Mouse (Mus musculus): ENCODE measurements around the gene Raver1. TPM values are rescaled to one million over a fixed set of nuclear protein-coding genes. Genes with fewer than 3 reads are reported as not detected.

Gene Raver1
- polyA plus RNA-seq, 1 experiment from 2014 or later = 68.7 TPM

DNA sequence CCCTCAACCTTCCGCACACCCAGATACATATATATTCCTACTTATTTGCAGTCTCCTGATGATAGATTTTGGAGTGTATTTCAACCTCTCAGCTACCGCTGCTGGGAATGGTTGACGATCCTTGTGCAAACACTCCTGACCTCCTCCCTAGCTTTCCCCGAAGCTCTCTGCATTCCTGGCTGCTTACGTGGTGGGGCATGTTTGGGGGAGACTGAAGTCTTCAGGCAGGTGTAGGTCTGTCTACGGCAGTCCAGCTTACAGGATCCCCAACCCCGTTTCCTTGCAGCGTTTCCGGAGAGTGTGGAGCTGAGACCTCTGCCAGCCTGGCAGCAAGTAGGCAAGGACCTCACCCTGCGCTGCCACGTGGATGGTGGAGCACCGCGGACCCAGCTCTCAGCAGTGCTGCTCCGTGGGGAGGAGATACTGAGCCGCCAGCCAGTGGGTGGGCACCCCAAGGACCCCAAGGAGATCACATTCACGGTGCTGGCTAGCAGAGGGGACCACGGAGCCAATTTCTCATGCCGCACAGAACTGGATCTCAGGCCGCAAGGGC is 66.5 kb downstream of the Raver1 start:
- H3K4me2 ChIP-seq (replicated peaks; ENCODE audit: low read depth, low read length) = peak overlapping the region; percentile 18; the same call in 1 of the 2 replicates
- H3K4me3 ChIP-seq (ENCODE audit: low read depth, low read length) = no peak overlapping the region
- H3K27ac ChIP-seq (ENCODE audit: low read length) = peak overlapping the region; percentile 10
- ATAC-seq (ENCODE audit: insufficient number of reproducible peaks, insufficient read depth, low FRiP score, low read depth) = peak; percentile 42
- peaks cover 11% of the 10 kb centered on the region; the same call in 1 of the 2 replicates for H3K4me1 ChIP-seq (ENCODE audit: control insufficient read depth, insufficient read depth, low read length)
- 48% methylated on average over 19 of the region's 19 CpGs for WGBS
- no peak overlapping the region for H3K9ac ChIP-seq (replicated peaks; ENCODE audit: low read depth, low read length)
- no peaks in the 10 kb centered on the region for H3K9me3 ChIP-seq (ENCODE audit: control insufficient read depth, low read depth, low read length)
- 0 out of 2 replicates have a peak, but pooled peaks cover 6% of the 10 kb centered on the region for H3K27me3 ChIP-seq (ENCODE audit: control insufficient read depth, insufficient read depth, low read length)
- no peaks in the 10 kb centered on the region for H3K36me3 ChIP-seq (ENCODE audit: control insufficient read depth, insufficient read depth, low read length)

MicroRNA genes within 50 kb of the gene (microRNA counts, 519-probe panel; counts per million panel counts)
- microRNA mmu-miR-1900 = 3,056 counts per million, percentile 55 among the panel's probes with 10 or more counts

Small RNA genes lying within 50 kb of the gene (microRNA-seq; reads per million reads assigned to microRNA genes)
- gene Mir1900 (not detected), gene Mir7082 (not detected)

Other genes with a start within 250 kb of the Raver1 start
- gene A230050P20Rik, start 223.4 kb downstream of the Raver1 start, polyA plus RNA-seq (2014; fragmentation: Nextera tagmentation; extraction: Ambion mirVana) = 11.9 and 12.6 TPM in 2 replicates
- 6.9 and 7.2 TPM in 2 replicates for gene Angptl6, start 212.3 kb downstream of the Raver1 start, polyA plus RNA-seq (2014; fragmentation: Nextera tagmentation; extraction: Ambion mirVana)
- gene Ppan, start 203.8 kb downstream of the Raver1 start, polyA plus RNA-seq (2014; fragmentation: Nextera tagmentation; extraction: Ambion mirVana) = 72.7 and 74.6 TPM in 2 replicates
- gene Eif3g, start 193.4 kb downstream of the Raver1 start, polyA plus RNA-seq (2014; fragmentation: Nextera tagmentation; extraction: Ambion mirVana) = 281 and 289 TPM in 2 replicates
- 64.7 and 69.6 TPM in 2 replicates for gene Dnmt1, start 132.1 kb downstream of the Raver1 start, polyA plus RNA-seq (2014; fragmentation: Nextera tagmentation; extraction: Ambion mirVana)
- 48.6 and 52.3 TPM in 2 replicates for gene S1pr2, start 115.2 kb downstream of the Raver1 start, polyA plus RNA-seq (2014; fragmentation: Nextera tagmentation; extraction: Ambion mirVana)
- 136 and 150 TPM in 2 replicates for gene Mrpl4, start 89.3 kb downstream of the Raver1 start, polyA plus RNA-seq (2014; fragmentation: Nextera tagmentation; extraction: Ambion mirVana)
- gene Icam1, start 76.0 kb downstream of the Raver1 start, polyA plus RNA-seq (2014; fragmentation: Nextera tagmentation; extraction: Ambion mirVana) = 10.6 and 12.5 TPM in 2 replicates
- 0.84 and 1.0 TPM in 2 replicates for gene Icam4, start 62.6 kb downstream of the Raver1 start, polyA plus RNA-seq (2014; fragmentation: Nextera tagmentation; extraction: Ambion mirVana)
- 0.18 TPM in 1 of 2 replicates, not detected in the other for gene Icam5, start 59.9 kb downstream of the Raver1 start, polyA plus RNA-seq (2014; fragmentation: Nextera tagmentation; extraction: Ambion mirVana)
- gene Zglp1, start 24.9 kb downstream of the Raver1 start, polyA plus RNA-seq (2014; fragmentation: Nextera tagmentation; extraction: Ambion mirVana) = 1.8 TPM in 1 of 2 replicates, not detected in the other
- gene Gm49373, start 18.9 kb downstream of the Raver1 start, polyA plus RNA-seq (2014; fragmentation: Nextera tagmentation; extraction: Ambion mirVana) = 0.30 and 0.43 TPM in 2 replicates
- 56.0 and 56.4 TPM in 2 replicates for gene Fdx1l, start 18.4 kb downstream of the Raver1 start, polyA plus RNA-seq (2014; fragmentation: Nextera tagmentation; extraction: Ambion mirVana)
- 2.0 and 2.3 TPM in 2 replicates for gene Gm38431, start within 50 bp of the Raver1 start, polyA plus RNA-seq (2014; fragmentation: Nextera tagmentation; extraction: Ambion mirVana)
- gene Tyk2, start 39.2 kb upstream of the Raver1 start, polyA plus RNA-seq (2014; fragmentation: Nextera tagmentation; extraction: Ambion mirVana) = 10.2 and 10.9 TPM in 2 replicates
- gene Cdc37, start 58.0 kb upstream of the Raver1 start, polyA plus RNA-seq (2014; fragmentation: Nextera tagmentation; extraction: Ambion mirVana) = 283 and 302 TPM in 2 replicates
- 5.4 TPM in 2 replicates for gene Pde4a, start 73.7 kb upstream of the Raver1 start, polyA plus RNA-seq (2014; fragmentation: Nextera tagmentation; extraction: Ambion mirVana)
- gene Keap1, start 147.4 kb upstream of the Raver1 start, polyA plus RNA-seq (2014; fragmentation: Nextera tagmentation; extraction: Ambion mirVana) = 34.5 and 40.3 TPM in 2 replicates
- 0.27 and 0.48 TPM in 2 replicates for gene S1pr5, start 156.4 kb upstream of the Raver1 start, polyA plus RNA-seq (2014; fragmentation: Nextera tagmentation; extraction: Ambion mirVana)
- gene Atg4d, start 173.3 kb upstream of the Raver1 start, polyA plus RNA-seq (2014; fragmentation: Nextera tagmentation; extraction: Ambion mirVana) = 38.8 and 43.5 TPM in 2 replicates
- gene Kri1, start 196.0 kb upstream of the Raver1 start, polyA plus RNA-seq (2014; fragmentation: Nextera tagmentation; extraction: Ambion mirVana) = 14.1 and 14.7 TPM in 2 replicates
- gene Cdkn2d, start 199.4 kb upstream of the Raver1 start, polyA plus RNA-seq (2014; fragmentation: Nextera tagmentation; extraction: Ambion mirVana) = 47.4 and 48.5 TPM in 2 replicates
- gene Ap1m2, start 220.3 kb upstream of the Raver1 start, polyA plus RNA-seq (2014; fragmentation: Nextera tagmentation; extraction: Ambion mirVana) = 54.4 and 55.8 TPM in 2 replicates
- gene Slc44a2, start 228.7 kb upstream of the Raver1 start, polyA plus RNA-seq (2014; fragmentation: Nextera tagmentation; extraction: Ambion mirVana) = 122 and 125 TPM in 2 replicates